8 mouse cellular contexts compared by ENCODE assay signal in genomic region chr1:86501114-86501532, GRCm38 (mm10). TPM values are rescaled to one million over a fixed set of nuclear protein-coding genes. Genes with fewer than 3 reads are reported as not detected.
A peak's percentile ranks its signal among the peaks of the same experiment; 100 is the strongest.
DNase-seq lines count a peak whose midpoint lies in the region; ATAC-seq and TF ChIP-seq lines count a peak whose summit lies in the region.

No protein-coding gene starts in this region.

- peak overlapping the region; percentile 5 for H3K9ac ChIP-seq in kidney, embryonic 16.5 days (replicated peaks; ENCODE audit: low read length)
- H3K9ac ChIP-seq in limb, embryonic 15.5 days = no peak overlapping the region

- H3K9me3 ChIP-seq in kidney, embryonic 16.5 days (ENCODE audit: low read length) = no peaks in the 10 kb centered on the region
- no peaks in the 10 kb centered on the region for H3K9me3 ChIP-seq in limb, embryonic 15.5 days

- H3K4me3 ChIP-seq in kidney, embryonic 16.5 days (ENCODE audit: low read length) = no peak overlapping the region
- H3K4me3 ChIP-seq in limb, embryonic 15.5 days = no peak overlapping the region
- no peak overlapping the region for H3K4me3 ChIP-seq in myocyte

- H3K27ac ChIP-seq in kidney, embryonic 16.5 days (ENCODE audit: low read length) = peak overlapping the region; percentile 54
- peak overlapping the region; percentile 99 for H3K27ac ChIP-seq in limb, embryonic 15.5 days

- no peak for TF ChIP-seq POLR2A in myocyte (IDR thresholded peaks at IDR 0.05; ENCODE audit: insufficient read length, low read depth)

- no peaks in the 10 kb centered on the region for H3K36me3 ChIP-seq in kidney, embryonic 16.5 days (ENCODE audit: insufficient read depth, low read length)
- no peaks in the 10 kb centered on the region for H3K36me3 ChIP-seq in limb, embryonic 15.5 days
- H3K36me3 ChIP-seq in myocyte (ENCODE audit: control insufficient read depth, insufficient read depth) = no peaks in the 10 kb centered on the region

- WGBS in kidney, embryonic 16.5 days = 37% methylated on average over 6 of the region's 6 CpGs
- 24% methylated on average over 6 of the region's 6 CpGs for WGBS in limb, embryonic 15.5 days

- no peak for ATAC-seq in kidney, embryonic 16.5 days (ENCODE audit: low FRiP score, low TSS enrichment)
- ATAC-seq in limb, embryonic 15.5 days (ENCODE audit: insufficient number of reproducible peaks, low FRiP score, low TSS enrichment, low read depth) = no peak

- H3K4me1 ChIP-seq in kidney, embryonic 16.5 days (ENCODE audit: insufficient read depth, low read length) = peaks cover 76% of the 10 kb centered on the region
- H3K4me1 ChIP-seq in limb, embryonic 15.5 days = peaks cover 71% of the 10 kb centered on the region

- no peak overlapping the region for H3K4me2 ChIP-seq in kidney, embryonic 16.5 days (replicated peaks; ENCODE audit: low read depth, low read length)
- no peak overlapping the region for H3K4me2 ChIP-seq in limb, embryonic 15.5 days
- H3K4me2 ChIP-seq in myocyte (ENCODE audit: low read depth) = peak overlapping the region; percentile 41

- DNase-seq in urinary bladder, postnatal 25 days (ENCODE audit: low spot score) = peak; percentile 52
- no peak for DNase-seq in urinary bladder, adult 18-20 months (ENCODE audit: low spot score in 2 of 2)
- peak; percentile 72 for DNase-seq in embryo, embryonic 11 days
- DNase-seq in heart, adult 8-10 months (ENCODE audit: low spot score) = peak; percentile 51
- peak; percentile 93 for DNase-seq in telencephalon, adult 2 months (ENCODE audit: low read depth, low spot score)

- no peaks in the 10 kb centered on the region for H3K79me2 ChIP-seq in myocyte (ENCODE audit: control insufficient read depth, insufficient read depth)

- no peak overlapping the region for H3ac ChIP-seq in myocyte (ENCODE audit: control insufficient read depth, insufficient read length)

- H3K27me3 ChIP-seq in kidney, embryonic 16.5 days (ENCODE audit: insufficient read depth, low read length) = no peaks in the 10 kb centered on the region
- H3K27me3 ChIP-seq in limb, embryonic 15.5 days = no peaks in the 10 kb centered on the region
- no peaks in the 10 kb centered on the region for H3K27me3 ChIP-seq in myocyte (ENCODE audit: control insufficient read depth, insufficient read depth, insufficient read length)

TF ChIP-seq in myocyte, 11 proteins besides CTCF, POLR2A, EP300 and RAD21:
- no peak for TF ChIP-seq CEBPB (IDR thresholded peaks at IDR 0.05; ENCODE audit: insufficient read depth, poor library complexity, severe bottlenecking)
- no peak for TF ChIP-seq MYOG (IDR thresholded peaks at IDR 0.05; ENCODE audit: control insufficient read depth in 1 of 3, insufficient read depth in 1 of 3, insufficient read length in 2 of 3, low read depth in 2 of 3)
- TF ChIP-seq E2F4 (IDR thresholded peaks at IDR 0.05; ENCODE audit: insufficient read depth) = no peak
- no peak for TF ChIP-seq REST (IDR thresholded peaks at IDR 0.05; ENCODE audit: insufficient read depth, insufficient read length)
- no peak for TF ChIP-seq MYOD1 (IDR thresholded peaks at IDR 0.05; ENCODE audit: control insufficient read depth in 1 of 3, insufficient read length in 2 of 3, low read depth in 2 of 3)

RNA-seq across cellular contexts. Expression of gene Ptma, which starts 25.4 kb away (rescaled TPM):
- total RNA-seq in heart, adult 8-10 months (2022) = 100 to 1,000 TPM; 183 to 230 (median 211) TPM
- polyA plus RNA-seq in kidney, embryonic 16.5 days (2015; fragmentation: Nextera tagmentation; extraction: Ambion mirVana) = 2,279 and 2,662 TPM in 2 replicates
- 1,783 and 2,088 TPM in 2 replicates for polyA plus RNA-seq in limb, embryonic 15.5 days (2015; fragmentation: Nextera tagmentation; extraction: Ambion mirVana)
- polyA plus RNA-seq in myocyte (2012; fragmentation: generic; extraction: Trizol) = 593 TPM

Comparison
In these comparisons a context has a peak if more than half of its experiments do, and no peak if none do; other contexts are left out.
1. DNase-seq: peak in urinary bladder, postnatal 25 days (single experiment), embryo, embryonic 11 days (single experiment), heart, adult 8-10 months (single experiment) and telencephalon, adult 2 months (single experiment); none in urinary bladder, adult 18-20 months (0 of 2).